Mouse (Mus musculus) erythroid progenitor cell, adult 5-6 weeks (primary cell): ENCODE results near the gene Slc6a11. TPM values are rescaled to one million over a fixed set of nuclear protein-coding genes. Genes with fewer than 3 reads are reported as not detected.

Source experiments
- ATAC-seq: replicated peaks from 2 replicates; pipeline ENCODE4 v1.8.0; 2016; ENCODE audit warnings: moderate number of reproducible peaks, mild to moderate bottlenecking, moderate TSS enrichment, inconsistent platforms; ENCODE audit not compliant: poor library complexity, low FRiP score, severe bottlenecking
- total RNA-seq, 2 experiments: library from RNA; stranded (forward) in 1 of 2; stranded (reverse) in 1 of 2; fragments of 150-400 nt in 1 of 2; fragments of 186-747, 209-891 nt in 1 of 2; gene quantifications; 2 replicates each; pipeline versions ENCODE4 v1.2.3 to v1.2.4; 2015 to 2017; ENCODE audit warnings: low replicate concordance in 2 of 2

Gene Slc6a11
- total RNA-seq, 2 experiments from 2014 or later = not detected

- no peak for ATAC-seq
Measured at GRCm38 (mm10) chr6:114258661-114259193, 127.7 kb downstream of the Slc6a11 start.

DNA sequence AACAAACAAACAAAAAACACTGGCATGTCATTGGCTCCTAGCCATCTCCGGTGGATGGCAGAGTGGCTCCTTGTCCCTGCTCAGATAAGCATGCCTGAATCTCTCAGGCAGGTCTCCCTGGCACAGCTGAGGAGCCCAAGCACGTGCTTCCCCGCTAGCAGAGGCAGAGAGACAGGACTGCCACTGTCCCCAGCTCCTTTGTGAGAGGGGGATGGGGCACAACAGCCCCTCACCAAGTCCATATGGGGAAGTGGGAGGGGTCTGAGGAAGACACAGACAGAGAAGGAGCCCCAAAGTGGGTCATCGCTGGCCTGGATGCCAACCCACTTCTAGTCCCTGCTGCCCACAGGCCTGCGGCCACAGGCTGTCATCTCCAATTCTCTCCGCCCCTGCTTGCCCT lies 130.6 kb downstream of the Slc6a11 start:
- no peak for ATAC-seq

DNA sequence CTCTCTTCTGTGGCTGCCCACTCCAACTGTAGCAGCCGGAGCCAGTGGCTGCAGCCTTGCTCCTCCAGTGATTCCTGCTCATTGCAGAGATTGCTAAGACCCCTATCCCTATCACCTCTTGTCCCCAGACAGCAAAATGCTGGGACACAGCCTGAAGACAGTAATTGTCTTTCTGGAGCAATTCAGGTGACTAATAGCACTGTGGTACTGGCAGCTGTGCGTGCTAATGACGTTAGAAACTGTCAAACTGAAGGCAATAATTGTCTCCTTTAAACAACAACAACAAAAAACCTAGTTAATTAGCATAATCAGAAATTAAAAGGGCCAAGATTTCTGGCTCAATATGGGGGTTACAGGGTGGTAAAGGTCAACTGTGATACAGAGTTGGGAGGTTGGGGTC lies 133.0 kb downstream of the Slc6a11 start:
- no peak for ATAC-seq

GRCm38 (mm10) chr6:114264426-114264825 lies 133.4 kb downstream of the Slc6a11 start:
- ATAC-seq = no peak

GRCm38 (mm10) chr6:114266273-114266672 lies 135.2 kb downstream of the Slc6a11 start:
- no peak for ATAC-seq

GRCm38 (mm10) chr6:114267979-114268378 lies 136.9 kb downstream of the Slc6a11 start:
- no peak for ATAC-seq

DNA sequence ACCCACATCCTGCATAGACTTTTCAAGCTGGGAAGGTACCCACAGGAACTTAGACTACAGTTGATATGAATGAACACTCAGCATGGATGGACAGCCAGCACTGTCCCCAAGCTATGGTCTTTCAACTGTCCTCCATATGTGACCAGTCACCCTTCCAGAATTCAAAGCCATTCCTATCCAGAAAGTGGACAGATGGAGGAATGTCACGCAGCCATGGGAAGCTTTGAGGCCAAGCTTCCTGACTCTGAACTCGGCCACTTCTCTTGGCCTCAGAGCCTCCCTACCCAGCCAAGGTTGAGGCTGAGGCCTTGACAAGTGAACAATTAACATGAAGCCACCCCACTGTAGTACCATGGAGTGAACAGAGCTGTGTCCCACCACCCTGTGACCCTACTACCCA lies 138.5 kb downstream of the Slc6a11 start:
- ATAC-seq = no peak

DNA sequence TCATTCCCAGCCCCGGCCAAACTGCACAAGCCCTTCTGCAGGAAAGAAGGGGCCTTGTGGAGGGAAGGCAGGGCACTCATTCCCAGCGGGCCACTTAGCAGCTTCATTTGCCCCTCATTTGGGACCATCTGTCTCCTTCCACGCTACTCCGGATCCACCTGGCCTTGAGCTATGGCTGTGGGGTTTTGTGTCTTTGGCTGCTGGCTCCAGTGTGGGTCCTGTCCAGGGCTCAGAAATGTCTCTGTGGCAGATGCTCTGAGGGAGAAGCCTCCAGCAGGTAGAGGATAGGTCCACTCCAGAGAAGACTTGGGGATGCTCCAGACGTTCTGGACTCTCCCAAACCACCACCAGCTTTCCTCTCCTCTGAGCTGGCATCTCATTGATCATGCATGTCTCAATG lies 139.8 kb downstream of the Slc6a11 start:
- ATAC-seq = no peak

- ATAC-seq = no peak
Measured at GRCm38 (mm10) chr6:114272279-114272678, 141.2 kb downstream of the Slc6a11 start.

DNA sequence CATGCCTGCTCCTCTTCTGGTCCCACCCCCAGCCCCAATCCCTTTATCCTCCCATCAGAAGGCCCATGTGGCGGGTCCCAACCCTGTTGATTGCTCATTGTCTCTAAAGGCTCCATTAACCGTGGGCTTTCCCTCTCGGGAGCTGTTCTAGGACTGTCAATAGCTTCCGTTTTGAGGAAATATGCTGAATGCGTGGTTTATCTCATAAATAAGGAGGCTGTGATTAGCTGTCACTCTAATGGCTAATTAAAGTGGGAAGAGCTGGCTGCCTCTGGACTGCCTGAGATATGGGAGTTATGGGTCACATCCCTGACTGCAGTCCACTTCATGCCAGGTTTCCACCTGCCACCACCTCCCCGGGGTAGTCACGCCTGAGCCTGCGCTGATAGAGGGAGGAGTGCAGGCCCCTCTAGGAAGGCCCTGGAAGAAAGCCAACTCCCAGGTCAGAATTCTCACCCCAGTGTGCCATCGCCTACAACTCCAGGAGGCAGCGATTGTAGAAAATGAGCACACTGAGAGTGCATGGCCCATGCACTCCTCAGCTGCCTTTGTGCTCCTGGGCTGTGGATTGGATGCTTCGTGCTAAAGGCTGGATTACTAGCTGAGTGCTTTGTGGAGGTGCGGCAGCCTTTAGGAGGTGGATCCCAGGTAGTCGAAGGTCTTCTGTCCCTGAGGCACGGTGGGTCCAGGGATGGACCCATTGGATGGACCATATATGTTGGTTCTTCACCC lies 143.1 kb downstream of the Slc6a11 start:
- no peak for ATAC-seq

DNA sequence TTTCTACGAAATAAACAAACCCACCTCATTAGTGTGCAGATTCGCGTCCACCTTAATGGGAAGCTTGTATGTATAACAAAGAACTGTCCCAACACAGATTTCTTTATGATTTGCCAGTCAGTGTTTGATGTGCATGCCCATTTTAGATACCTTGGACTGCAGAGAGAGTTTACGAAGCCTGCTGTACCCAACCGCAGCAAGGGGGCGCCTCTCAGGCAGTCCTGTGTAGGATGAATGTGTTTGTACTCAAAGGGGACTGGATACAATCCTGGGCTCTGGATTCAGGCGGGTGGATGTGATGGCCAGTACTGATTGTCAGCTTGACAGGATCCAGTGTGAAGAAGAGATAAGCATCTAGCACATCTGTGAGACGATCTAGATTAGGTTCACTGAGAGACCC lies 144.8 kb downstream of the Slc6a11 start:
- ATAC-seq = no peak

GRCm38 (mm10) chr6:114282469-114283277 lies 151.6 kb downstream of the Slc6a11 start, which contains the start of gene Slc6a1:
TSS of gene Slc6a1 (plus strand) at chr6:114282635.
- no peak for ATAC-seq

DNA sequence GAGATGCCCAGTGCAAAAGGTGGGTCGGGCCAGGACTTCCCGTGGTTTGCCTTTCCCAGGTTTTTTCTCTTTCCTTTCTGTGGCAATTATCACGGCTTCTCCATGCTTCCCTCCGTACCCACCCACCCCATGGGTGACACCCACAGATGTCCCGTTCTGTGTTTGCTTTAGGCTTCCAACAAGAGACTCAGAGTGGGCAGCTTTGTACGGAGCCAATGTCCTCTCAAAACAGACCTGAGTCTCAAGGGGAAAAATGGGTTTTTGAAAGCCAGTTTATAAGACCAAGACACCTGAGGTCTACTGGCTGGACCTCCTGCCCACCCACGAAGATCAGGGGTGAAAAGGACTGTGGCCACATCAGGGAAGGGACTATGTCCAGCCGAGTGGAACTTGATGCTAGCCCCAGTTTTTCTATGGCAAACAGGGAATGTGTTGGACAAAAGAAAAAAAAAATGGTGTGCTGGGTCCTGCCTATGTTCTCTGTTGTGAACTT lies 152.3 kb downstream of the Slc6a11 start:
- no peak for ATAC-seq

DNA sequence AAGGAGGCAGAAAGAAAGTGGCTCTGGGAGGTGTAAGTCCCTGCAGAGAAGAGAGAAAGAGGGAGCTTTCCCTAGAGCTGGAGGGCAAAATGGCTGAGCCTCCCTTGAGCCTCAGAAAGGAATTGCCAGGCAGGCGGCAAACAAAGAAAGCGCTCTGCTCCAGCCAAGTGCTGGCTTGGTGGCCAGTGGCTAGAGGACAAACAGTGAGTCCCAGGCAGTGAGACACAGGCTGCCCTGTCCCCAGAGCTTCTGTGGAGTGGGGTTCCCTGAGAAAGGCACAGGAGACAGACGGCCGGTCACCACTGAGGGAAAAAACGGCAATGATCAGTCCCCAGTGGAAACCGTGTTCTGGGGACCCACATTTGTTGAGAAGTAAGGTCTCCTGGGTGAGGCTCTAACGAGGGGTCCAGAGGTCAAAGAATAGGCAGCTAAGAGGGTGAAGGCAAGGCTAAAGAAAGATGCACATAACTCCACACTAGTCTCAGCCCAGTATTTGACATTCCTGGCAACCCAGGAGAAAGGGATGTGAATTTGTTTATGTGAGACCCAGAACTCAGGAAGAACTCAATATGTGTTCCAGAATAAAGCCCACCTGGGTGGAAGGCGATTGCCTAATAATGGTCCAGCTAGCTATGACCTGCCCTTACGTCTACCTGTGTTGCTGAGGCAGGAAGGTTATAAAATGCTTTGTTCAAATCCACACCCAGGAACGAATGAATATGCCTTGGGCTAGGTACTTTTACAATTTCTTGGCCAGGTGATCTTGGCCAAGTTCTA lies 153.1 kb downstream of the Slc6a11 start:
- no peak for ATAC-seq

- ATAC-seq = no peak
Measured at GRCm38 (mm10) chr6:114285424-114285823, 154.4 kb downstream of the Slc6a11 start.

DNA sequence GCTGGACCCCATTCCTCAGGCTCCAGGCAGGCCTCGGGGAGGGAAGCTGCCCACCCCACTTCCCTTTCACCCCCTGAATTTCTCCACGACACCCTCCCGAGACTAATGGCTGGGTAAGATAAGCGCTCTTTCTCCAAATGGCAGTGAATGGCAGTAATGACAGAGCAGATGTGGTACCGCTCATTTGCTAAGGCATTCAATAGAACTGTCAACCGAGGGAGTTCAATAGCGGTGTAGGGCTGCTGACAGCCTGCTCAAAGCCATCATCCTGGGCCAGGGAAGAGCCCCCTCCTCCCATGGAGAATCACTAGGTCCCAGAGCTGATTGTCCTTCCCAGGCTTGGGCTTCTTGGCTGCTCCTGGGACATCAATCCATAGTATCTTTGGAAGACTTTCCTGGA lies 158.1 kb downstream of the Slc6a11 start:
- no peak for ATAC-seq

GRCm38 (mm10) chr6:114290184-114290583 lies 159.1 kb downstream of the Slc6a11 start:
- ATAC-seq = no peak

DNA sequence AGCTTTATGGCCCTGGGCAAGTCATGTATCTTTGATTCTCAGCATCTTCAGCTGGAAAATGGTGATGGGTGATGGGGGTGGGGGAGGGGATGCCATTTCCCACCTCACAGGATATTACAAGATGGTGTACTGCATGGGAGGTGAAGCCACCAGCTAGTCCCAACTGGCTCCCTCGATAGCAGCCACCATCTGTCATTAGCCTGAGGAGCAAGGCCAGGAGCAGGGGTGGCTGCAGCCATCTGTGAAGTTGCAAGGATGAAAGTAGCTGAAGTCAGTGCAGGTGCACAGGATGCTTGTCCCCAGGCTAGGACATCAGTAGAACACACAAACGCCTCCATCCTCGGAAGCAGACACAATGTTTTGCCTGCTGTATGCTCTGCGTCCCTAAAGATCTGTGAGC lies 159.9 kb downstream of the Slc6a11 start:
- no peak for ATAC-seq

DNA sequence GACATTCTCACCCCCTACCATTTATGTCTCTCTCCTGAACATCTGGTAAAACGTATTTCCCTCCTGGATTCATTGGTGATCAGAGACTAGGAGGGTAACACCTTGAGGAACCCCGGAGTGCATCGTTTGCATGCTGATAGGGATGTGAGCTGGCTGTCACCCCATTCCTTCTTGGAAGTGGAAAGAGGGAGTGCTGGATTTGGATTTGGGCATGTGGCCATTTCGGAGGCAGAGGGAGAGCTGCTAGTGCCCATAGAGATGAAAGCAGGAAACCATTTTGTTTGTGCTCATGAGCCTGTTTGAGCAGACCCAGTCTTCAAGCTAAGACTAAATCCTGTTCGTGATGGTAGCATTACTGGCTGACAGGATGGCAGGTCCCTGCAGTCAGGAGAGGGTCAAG lies 160.4 kb downstream of the Slc6a11 start:
- ATAC-seq = no peak

- ATAC-seq = no peak
Measured at GRCm38 (mm10) chr6:114293511-114293910, 162.5 kb downstream of the Slc6a11 start.
